Mouse (Mus musculus) induced T-regulatory cell, adult 2 months (primary cell): ENCODE results near the gene Astn2.

ENCODE experiments used
- DNase-seq: peaks from one replicate; pipeline ENCODE4 v3.0.0-alpha.2; 2012; ENCODE audit warnings: low read depth

Astn2 gene

GRCm38 (mm10) chr4:65964604-65965003 is 439.8 kb downstream of the Astn2 start:
- no peak for DNase-seq

GRCm38 (mm10) chr4:65959188-65959759 is 445.1 kb downstream of the Astn2 start:
- no peak for DNase-seq

GRCm38 (mm10) chr4:65958369-65959187 is 445.8 kb downstream of the Astn2 start:
- no peak for DNase-seq

- DNase-seq = no peak
These were observed 452.5 kb downstream of the Astn2 start for GRCm38 (mm10) chr4:65951918-65952317.

- no peak for DNase-seq
These were observed 457.2 kb downstream of the Astn2 start for GRCm38 (mm10) chr4:65947141-65947649.

- no peak for DNase-seq
These were observed 458.4 kb downstream of the Astn2 start for GRCm38 (mm10) chr4:65946021-65946420.

- DNase-seq = no peak
These were observed 473.5 kb downstream of the Astn2 start for GRCm38 (mm10) chr4:65930901-65931300.

GRCm38 (mm10) chr4:65920294-65920693 is 484.1 kb downstream of the Astn2 start:
- no peak for DNase-seq

- no peak for DNase-seq
These were observed 488.1 kb downstream of the Astn2 start for GRCm38 (mm10) chr4:65916027-65917008.

- no peak for DNase-seq
These were observed 492.0 kb downstream of the Astn2 start for GRCm38 (mm10) chr4:65912247-65912942.

GRCm38 (mm10) chr4:65907660-65908059 is 496.8 kb downstream of the Astn2 start:
- DNase-seq = no peak

- DNase-seq = no peak
These were observed 499.4 kb downstream of the Astn2 start for GRCm38 (mm10) chr4:65904963-65905362.

- no peak for DNase-seq
These were observed 508.1 kb downstream of the Astn2 start for GRCm38 (mm10) chr4:65896092-65897027.

GRCm38 (mm10) chr4:65888332-65888993 is 515.9 kb downstream of the Astn2 start:
- no peak for DNase-seq

GRCm38 (mm10) chr4:65886862-65887261 is 517.5 kb downstream of the Astn2 start:
- no peak for DNase-seq

GRCm38 (mm10) chr4:65885921-65886320 is 518.5 kb downstream of the Astn2 start:
- no peak for DNase-seq

GRCm38 (mm10) chr4:65874236-65874781 is 530.1 kb downstream of the Astn2 start:
- DNase-seq = no peak

- DNase-seq = no peak
These were observed 539.9 kb downstream of the Astn2 start for GRCm38 (mm10) chr4:65864551-65864950.

- DNase-seq = no peak
These were observed 561.2 kb downstream of the Astn2 start for GRCm38 (mm10) chr4:65843191-65843590.
